Mouse (Mus musculus) cerebellum, adult (tissue): ENCODE results near the gene Por.

ENCODE experiments used
- ATAC-seq: cut with Nextera tagmentation; 2 replicates; pipeline ENCODE4 v1.9.2; 2017; ENCODE audit warnings: mild to moderate bottlenecking, moderate library complexity, mixed read lengths; ENCODE audit not compliant: insufficient number of reproducible peaks, low FRiP score, low TSS enrichment

Por gene

GRCm38 (mm10) chr5:135723165-135723751 lies 53.4 kb downstream of the Por start:
- no peak for ATAC-seq

GRCm38 (mm10) chr5:135724536-135725322 lies 54.9 kb downstream of the Por start:
- no peak for ATAC-seq

- ATAC-seq: no peak
These were observed 55.6 kb downstream of the Por start for GRCm38 (mm10) chr5:135725391-135725841.

GRCm38 (mm10) chr5:135725991-135726390 lies 56.2 kb downstream of the Por start:
- no peak for ATAC-seq

- no peak for ATAC-seq
These were observed 57.0 kb downstream of the Por start for GRCm38 (mm10) chr5:135726641-135727346.

- no peak for ATAC-seq
These were observed 58.0 kb downstream of the Por start for GRCm38 (mm10) chr5:135727871-135728270.

GRCm38 (mm10) chr5:135728361-135728760 lies 58.5 kb downstream of the Por start:
- ATAC-seq: no peak

- ATAC-seq: no peak
These were observed 59.5 kb downstream of the Por start for GRCm38 (mm10) chr5:135729351-135729750.

GRCm38 (mm10) chr5:135730278-135730677 lies 60.4 kb downstream of the Por start:
- peak; percentile 28; the same call in 1 of the 2 replicates for ATAC-seq

GRCm38 (mm10) chr5:135730916-135731315 lies 61.1 kb downstream of the Por start:
- ATAC-seq: no peak

GRCm38 (mm10) chr5:135731322-135731721 lies 61.5 kb downstream of the Por start:
- no peak for ATAC-seq

GRCm38 (mm10) chr5:135733071-135733470 lies 63.2 kb downstream of the Por start:
- no peak for ATAC-seq

GRCm38 (mm10) chr5:135734057-135734680 lies 64.3 kb downstream of the Por start:
- ATAC-seq: no peak

GRCm38 (mm10) chr5:135735741-135736140 lies 65.9 kb downstream of the Por start:
- no peak for ATAC-seq

GRCm38 (mm10) chr5:135736544-135736943 lies 66.7 kb downstream of the Por start:
- ATAC-seq: no peak

GRCm38 (mm10) chr5:135737154-135737553 lies 67.3 kb downstream of the Por start:
- no peak for ATAC-seq

- no peak for ATAC-seq
These were observed 68.4 kb downstream of the Por start for GRCm38 (mm10) chr5:135738266-135738665.

GRCm38 (mm10) chr5:135742156-135742555 lies 72.3 kb downstream of the Por start:
- ATAC-seq: no peak

GRCm38 (mm10) chr5:135742941-135743740 lies 73.3 kb downstream of the Por start:
- ATAC-seq: no peak
